Mouse (Mus musculus) cerebellum, adult 2 months (tissue): ENCODE results near the gene Zfp979.

Experiments
- CTCF ChIP-seq: fragments of 200-500 bp; IDR thresholded peaks from 2 replicates; pipeline ENCODE4 v1.5.1; 2011; ENCODE audit warnings: low read depth, mild to moderate bottlenecking, control low read depth, low read length, moderate library complexity, borderline replicate concordance; ENCODE audit not compliant: insufficient read depth
- POLR2A ChIP-seq: fragments of 200-500 bp; IDR thresholded peaks from 2 replicates; pipeline ENCODE4 v1.6.1; 2011; ENCODE audit warnings: low read length, control low read depth, borderline replicate concordance; ENCODE audit not compliant: insufficient read depth

DNA sequence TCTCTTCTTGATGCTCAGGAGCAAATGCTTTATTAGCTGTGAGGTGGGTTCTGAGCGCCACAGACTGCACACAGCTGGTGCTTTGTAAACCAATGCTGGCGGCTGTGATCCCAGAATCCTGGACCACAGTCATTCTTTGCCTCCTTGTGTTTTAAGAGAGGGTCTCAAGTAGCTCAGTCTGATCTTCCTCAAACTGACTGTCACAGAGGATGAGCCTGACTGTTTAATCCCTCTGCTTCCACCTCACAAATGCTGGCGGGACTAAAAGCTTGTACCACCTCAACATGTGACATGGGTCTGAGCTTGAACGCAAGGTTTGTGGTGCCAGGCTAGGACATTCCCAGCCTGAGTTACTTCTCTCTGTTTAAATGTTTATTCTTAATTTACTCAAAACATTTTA, 36.8 kb downstream of the Zfp979 start:
- TF ChIP-seq POLR2A (no peak), CTCF (no peak)
